8 mouse cellular contexts compared by ENCODE assay signal in genomic region chr5:66968059-66968833, GRCm38 (mm10).
DNase-seq lines count a peak whose midpoint lies in the region; ATAC-seq and TF ChIP-seq lines count a peak whose summit lies in the region.

No protein-coding gene starts in this region.

- H3K4me2 ChIP-seq in hindbrain, embryonic 13.5 days: peak overlapping the region; percentile 60
- H3K4me2 ChIP-seq in midbrain, embryonic 12.5 days (replicated peaks): peak overlapping the region; percentile 45

- ATAC-seq in hindbrain, embryonic 13.5 days (ENCODE audit: low FRiP score): peak; percentile 79
- ATAC-seq in midbrain, embryonic 12.5 days (ENCODE audit: low FRiP score, low read depth): peak; percentile 87
- ATAC-seq in activated CD4-positive, CD25-positive, alpha-beta regulatory T cell, adult 4 months: no peak

- peak overlapping the region; percentile 58 for H3K9ac ChIP-seq in hindbrain, embryonic 13.5 days
- H3K9ac ChIP-seq in midbrain, embryonic 12.5 days (replicated peaks): 0 out of 2 replicates have a peak overlapping the region, but pooled peaks have one; percentile 29

- no peak for TF ChIP-seq CTCF in cerebellum, adult 2 months (IDR thresholded peaks at IDR 0.05; ENCODE audit: borderline replicate concordance, insufficient read depth, low read depth, low read length)

- H3K9me3 ChIP-seq in hindbrain, embryonic 13.5 days: no peaks in the 10 kb centered on the region
- no peaks in the 10 kb centered on the region for H3K9me3 ChIP-seq in midbrain, embryonic 12.5 days

- H3K27ac ChIP-seq in cerebellum, adult 2 months (ENCODE audit: insufficient read depth, low read length): no peak overlapping the region
- H3K27ac ChIP-seq in hindbrain, embryonic 13.5 days: peak overlapping the region; percentile 83
- peak overlapping the region; percentile 76 for H3K27ac ChIP-seq in midbrain, embryonic 12.5 days (replicated peaks)

- H3K27me3 ChIP-seq in cerebellum, adult 2 months (ENCODE audit: control insufficient read depth, insufficient read depth, low read length): no peaks in the 10 kb centered on the region
- H3K27me3 ChIP-seq in hindbrain, embryonic 13.5 days: no peaks in the 10 kb centered on the region
- H3K27me3 ChIP-seq in midbrain, embryonic 12.5 days: no peaks in the 10 kb centered on the region

- 49% methylated on average over 23 of the region's 23 CpGs for WGBS in cerebellum, adult 2 months
- 3% methylated on average over 23 of the region's 23 CpGs for WGBS in hindbrain, embryonic 13.5 days
- WGBS in midbrain, embryonic 12.5 days: 5% methylated on average over 23 of the region's 23 CpGs

- no peaks in the 10 kb centered on the region for H3K36me3 ChIP-seq in hindbrain, embryonic 13.5 days
- H3K36me3 ChIP-seq in midbrain, embryonic 12.5 days: no peaks in the 10 kb centered on the region

- peaks cover 7% of the 10 kb centered on the region for H3K4me1 ChIP-seq in cerebellum, adult 2 months (ENCODE audit: control insufficient read depth, insufficient read depth, low read length)
- H3K4me1 ChIP-seq in hindbrain, embryonic 13.5 days (replicated peaks): peaks cover 43% of the 10 kb centered on the region
- peaks cover 34% of the 10 kb centered on the region for H3K4me1 ChIP-seq in midbrain, embryonic 12.5 days

- peak overlapping the region; percentile 16 for H3K4me3 ChIP-seq in cerebellum, adult 2 months (replicated peaks; ENCODE audit: insufficient read depth, low read depth, low read length)
- H3K4me3 ChIP-seq in hindbrain, embryonic 13.5 days: peak overlapping the region; percentile 29
- peak overlapping the region; percentile 16 for H3K4me3 ChIP-seq in midbrain, embryonic 12.5 days

- no peak for TF ChIP-seq POLR2A in cerebellum, adult 2 months (IDR thresholded peaks at IDR 0.05; ENCODE audit: borderline replicate concordance, insufficient read depth, low read length)

- DNase-seq in cerebellum, adult 2 months: peak in 1 of 2 experiments; percentile 45
- no peak for DNase-seq in cerebellum, adult 9-10 months
- peak; percentile 78 for DNase-seq in fibroblast of lung, adult 2 months (ENCODE audit: low read depth)
- DNase-seq in layer of hippocampus, adult 9-11 months: peak; percentile 75
- DNase-seq in testis, postnatal 14 days (ENCODE audit: low spot score): peak; percentile 29
